ENCODE assay signal across 12 mouse cellular contexts in genomic region chr16:24908926-24909325, GRCm38 (mm10).
DNase-seq lines count a peak whose midpoint lies in the region; ATAC-seq and TF ChIP-seq lines count a peak whose summit lies in the region.
"Had no signal": no experiment of that assay in that cellular context is flagged by ENCODE, and none has a peak within 500 bp of the region (broad histone marks: within the 10 kb centered on the region; RNA-seq: fewer than 3 reads in every experiment).

No protein-coding gene starts in this region.

- H3K36me3 ChIP-seq in heart, embryonic 12.5 days: no peaks in the 10 kb centered on the region
- H3K36me3 ChIP-seq in forebrain, postnatal 0 days (ENCODE audit: insufficient read depth): no peaks in the 10 kb centered on the region
- H3K36me3 ChIP-seq: embryonic facial prominence, embryonic 12.5 days; G1E; liver, embryonic 15.5 days had no signal

- no peak overlapping the region for H3K9ac ChIP-seq in heart, embryonic 12.5 days
- no peak overlapping the region for H3K9ac ChIP-seq in forebrain, postnatal 0 days
- H3K9ac ChIP-seq: embryonic facial prominence, embryonic 12.5 days; liver, embryonic 15.5 days had no signal

- no peaks in the 10 kb centered on the region for H3K9me3 ChIP-seq in heart, embryonic 12.5 days (replicated peaks)
- H3K9me3 ChIP-seq in forebrain, postnatal 0 days (ENCODE audit: low read length): no peaks in the 10 kb centered on the region
- H3K9me3 ChIP-seq: embryonic facial prominence, embryonic 12.5 days; liver, embryonic 15.5 days had no signal

- peaks cover 36% of the 10 kb centered on the region for H3K4me1 ChIP-seq in heart, embryonic 12.5 days (replicated peaks)
- peaks cover 4% of the 10 kb centered on the region for H3K4me1 ChIP-seq in forebrain, postnatal 0 days (ENCODE audit: insufficient read depth)
- H3K4me1 ChIP-seq: embryonic facial prominence, embryonic 12.5 days; liver, embryonic 15.5 days had no signal

- H3K4me3 ChIP-seq in heart, embryonic 12.5 days: no peak overlapping the region
- H3K4me3 ChIP-seq in forebrain, postnatal 0 days (ENCODE audit: low read depth, low read length): no peak overlapping the region
- H3K4me3 ChIP-seq: embryonic facial prominence, embryonic 12.5 days; liver, embryonic 15.5 days had no signal

- H3K27ac ChIP-seq in heart, embryonic 12.5 days (ENCODE audit: poor library complexity, severe bottlenecking): no peak overlapping the region
- no peak overlapping the region for H3K27ac ChIP-seq in forebrain, postnatal 0 days (ENCODE audit: low read depth, low read length)
- H3K27ac ChIP-seq: embryonic facial prominence, embryonic 12.5 days; liver, embryonic 15.5 days had no signal

- no peak overlapping the region for H3K4me2 ChIP-seq in heart, embryonic 12.5 days
- no peak overlapping the region for H3K4me2 ChIP-seq in forebrain, postnatal 0 days (ENCODE audit: low read depth)
- H3K4me2 ChIP-seq: embryonic facial prominence, embryonic 12.5 days; liver, embryonic 15.5 days had no signal

- TF ChIP-seq CTCF in forebrain, postnatal 0 days (IDR thresholded peaks at IDR 0.05; ENCODE audit: low read depth): no peak

- H3K27me3 ChIP-seq in heart, embryonic 12.5 days (replicated peaks): no peaks in the 10 kb centered on the region
- H3K27me3 ChIP-seq in forebrain, postnatal 0 days (ENCODE audit: insufficient read depth, low read length): no peaks in the 10 kb centered on the region
- H3K27me3 ChIP-seq: embryonic facial prominence, embryonic 12.5 days; liver, embryonic 15.5 days had no signal

- 71% methylated on average over 1 of the region's 1 CpGs for WGBS in heart, embryonic 12.5 days
- WGBS in forebrain, postnatal 0 days: 78% methylated on average over 1 of the region's 1 CpGs

- ATAC-seq in heart, embryonic 12.5 days (ENCODE audit: insufficient number of reproducible peaks, low FRiP score): no peak
- peak; percentile 74 for ATAC-seq in forebrain, postnatal 0 days

- DNase-seq in heart, adult 9 months (ENCODE audit: low spot score in 2 of 2): peak; percentile 36 to 58
- peak; percentile 31 for DNase-seq in urinary bladder, postnatal 14 days (ENCODE audit: low spot score)
- DNase-seq in urinary bladder, postnatal 4 days (ENCODE audit: low spot score in 2 of 2): no peak
- DNase-seq in forebrain, postnatal 0 days: peak; percentile 52
- DNase-seq in c-Kit-positive CD71-positive TER-119-positive erythroid progenitor cells, embryonic 14.5 days (ENCODE audit: low spot score): no peak
- no peak for DNase-seq in embryo, embryonic 10 days (ENCODE audit: low spot score)
- DNase-seq: adrenal gland, postnatal 14 days; thymus, postnatal 25 days had no signal

Comparison
In these comparisons a context has a peak if more than half of its experiments do, and no peak if none do; other contexts are left out.
1. DNase-seq: peak in heart, adult 9 months (2 of 2), urinary bladder, postnatal 14 days (single experiment) and forebrain, postnatal 0 days (single experiment); none in urinary bladder, postnatal 4 days (0 of 2), c-Kit-positive CD71-positive TER-119-positive erythroid progenitor cells, embryonic 14.5 days (single experiment) and embryo, embryonic 10 days (single experiment).